Mouse (Mus musculus): ENCODE measurements around the gene Capzb.

Gene Capzb

GRCm38 (mm10) chr4:139238612-139239011 lies 45.9 kb downstream of the Capzb start:
- DNase-seq (ENCODE audit: low spot score): no peak

- DNase-seq (ENCODE audit: low spot score): no peak
Observed at GRCm38 (mm10) chr4:139240334-139240733, 47.6 kb downstream of the Capzb start.

GRCm38 (mm10) chr4:139241678-139242606 lies 49.2 kb downstream of the Capzb start:
- DNase-seq (ENCODE audit: low spot score): no peak

- DNase-seq (ENCODE audit: low spot score): peak; percentile 39
Observed at GRCm38 (mm10) chr4:139242607-139242955, 49.9 kb downstream of the Capzb start.

GRCm38 (mm10) chr4:139244176-139244575 lies 51.5 kb downstream of the Capzb start:
- DNase-seq (ENCODE audit: low spot score): no peak

- no peak for DNase-seq (ENCODE audit: low spot score)
Observed at GRCm38 (mm10) chr4:139244766-139245165, 52.1 kb downstream of the Capzb start.

GRCm38 (mm10) chr4:139245534-139245933 lies 52.8 kb downstream of the Capzb start:
- DNase-seq (ENCODE audit: low spot score): no peak

- DNase-seq (ENCODE audit: low spot score): peak; percentile 45
Observed at GRCm38 (mm10) chr4:139246130-139246877, 53.6 kb downstream of the Capzb start.

GRCm38 (mm10) chr4:139247966-139248365 lies 55.3 kb downstream of the Capzb start:
- no peak for DNase-seq (ENCODE audit: low spot score)

- DNase-seq (ENCODE audit: low spot score): no peak
Observed at GRCm38 (mm10) chr4:139248736-139249135, 56.0 kb downstream of the Capzb start.

- peak; percentile 49 for DNase-seq (ENCODE audit: low spot score)
Observed at GRCm38 (mm10) chr4:139250043-139250442, 57.3 kb downstream of the Capzb start.

- no peak for DNase-seq (ENCODE audit: low spot score)
Observed at GRCm38 (mm10) chr4:139250886-139251285, 58.2 kb downstream of the Capzb start.

GRCm38 (mm10) chr4:139252051-139252760 lies 59.5 kb downstream of the Capzb start:
- peak; percentile 80 for DNase-seq (ENCODE audit: low spot score)

- DNase-seq (ENCODE audit: low spot score): no peak
Observed at GRCm38 (mm10) chr4:139253206-139253605, 60.5 kb downstream of the Capzb start.

- no peak for DNase-seq (ENCODE audit: low spot score)
Observed at GRCm38 (mm10) chr4:139256146-139256545, 63.4 kb downstream of the Capzb start.

- no peak for DNase-seq (ENCODE audit: low spot score)
Observed at GRCm38 (mm10) chr4:139256708-139257107, 64.0 kb downstream of the Capzb start.

- no peak for DNase-seq (ENCODE audit: low spot score)
Observed at GRCm38 (mm10) chr4:139258621-139259301, 66.1 kb downstream of the Capzb start.

- DNase-seq (ENCODE audit: low spot score): no peak
Observed at GRCm38 (mm10) chr4:139259302-139259871, 66.7 kb downstream of the Capzb start.

- no peak for DNase-seq (ENCODE audit: low spot score)
Observed at GRCm38 (mm10) chr4:139262981-139263380, 70.3 kb downstream of the Capzb start.

- no peak for DNase-seq (ENCODE audit: low spot score)
Observed at GRCm38 (mm10) chr4:139265783-139266499, 73.2 kb downstream of the Capzb start.

- DNase-seq (ENCODE audit: low spot score): no peak
Observed at GRCm38 (mm10) chr4:139266500-139266865, 73.8 kb downstream of the Capzb start.
